Mouse (Mus musculus) frontal cortex, adult (tissue): Measurements from ENCODE around the gene Glb1.
A peak's percentile ranks its signal among the peaks of the same experiment; 100 is the strongest.

ENCODE experiments used
- ATAC-seq: cut with Nextera tagmentation; 2 replicates; pipeline ENCODE4 v1.9.2; 2017; ENCODE audit warnings: mild to moderate bottlenecking, moderate library complexity, mixed read lengths; ENCODE audit not compliant: low TSS enrichment

The Glb1 gene

GRCm38 (mm10) chr9:114394677-114395076 is 6.2 kb upstream of the Glb1 start:
- ATAC-seq: no peak

- no peak for ATAC-seq
Observed at GRCm38 (mm10) chr9:114395258-114395657, 5.6 kb upstream of the Glb1 start.

- ATAC-seq: no peak
Observed at GRCm38 (mm10) chr9:114399680-114400079, 1.2 kb upstream of the Glb1 start.

- no peak for ATAC-seq
Observed at GRCm38 (mm10) chr9:114400588-114400948, 308 bp upstream of the Glb1 start.

GRCm38 (mm10) chr9:114401685-114402080 is 807 bp downstream of the Glb1 start:
- peak; percentile 44 for ATAC-seq

- no peak for ATAC-seq
Observed at GRCm38 (mm10) chr9:114407676-114408075, 6.8 kb downstream of the Glb1 start.

- ATAC-seq: no peak
Observed at GRCm38 (mm10) chr9:114410313-114410862, 9.5 kb downstream of the Glb1 start.

GRCm38 (mm10) chr9:114411295-114411694 is 10.4 kb downstream of the Glb1 start:
- ATAC-seq: no peak

- no peak for ATAC-seq
Observed at GRCm38 (mm10) chr9:114412406-114412805, 11.5 kb downstream of the Glb1 start.

- no peak for ATAC-seq
Observed at GRCm38 (mm10) chr9:114413866-114414265, 13.0 kb downstream of the Glb1 start.

GRCm38 (mm10) chr9:114415701-114416100 is 14.8 kb downstream of the Glb1 start:
- peak; percentile 41; the same call in 1 of the 2 replicates for ATAC-seq

GRCm38 (mm10) chr9:114416646-114417517 is 16.0 kb downstream of the Glb1 start:
- ATAC-seq: no peak

- no peak for ATAC-seq
Observed at GRCm38 (mm10) chr9:114418187-114418586, 17.3 kb downstream of the Glb1 start.

GRCm38 (mm10) chr9:114420443-114420842 is 19.6 kb downstream of the Glb1 start:
- no peak for ATAC-seq

GRCm38 (mm10) chr9:114421045-114421444 is 20.2 kb downstream of the Glb1 start:
- ATAC-seq: no peak

- ATAC-seq: no peak
Observed at GRCm38 (mm10) chr9:114421797-114422196, 20.9 kb downstream of the Glb1 start.

- ATAC-seq: no peak
Observed at GRCm38 (mm10) chr9:114425576-114425975, 24.7 kb downstream of the Glb1 start.

GRCm38 (mm10) chr9:114426201-114426600 is 25.3 kb downstream of the Glb1 start:
- ATAC-seq: no peak

- no peak for ATAC-seq
Observed at GRCm38 (mm10) chr9:114427425-114427824, 26.5 kb downstream of the Glb1 start.

GRCm38 (mm10) chr9:114428103-114428834 is 27.4 kb downstream of the Glb1 start:
- no peak for ATAC-seq

GRCm38 (mm10) chr9:114435668-114436067 is 34.8 kb downstream of the Glb1 start:
- no peak for ATAC-seq

GRCm38 (mm10) chr9:114440548-114440947 is 39.7 kb downstream of the Glb1 start:
- ATAC-seq: no peak

GRCm38 (mm10) chr9:114442225-114442624 is 41.3 kb downstream of the Glb1 start:
- no peak for ATAC-seq
